In genomic region chr11:18882315-18882714, GRCm38 (mm10) we compare ENCODE assay signal across 23 mouse cellular contexts.
A peak's percentile ranks its signal among the peaks of the same experiment; 100 is the strongest.
DNase-seq lines count a peak whose midpoint lies in the region; ATAC-seq lines count a peak whose summit lies in the region.
"Had no signal": no experiment of that assay in that cellular context is flagged by ENCODE, and none has a peak within 500 bp of the region (broad histone marks: within the 10 kb centered on the region; RNA-seq: fewer than 3 reads in every experiment).

No protein-coding gene starts in this region.

- 48% methylated on average over 5 of the region's 5 CpGs for WGBS in neural tube, embryonic 11.5 days
- 23% methylated on average over 5 of the region's 5 CpGs for WGBS in midbrain, embryonic 14.5 days
- WGBS in stomach, embryonic 16.5 days, result 75% methylated on average over 5 of the region's 5 CpGs

- H3K36me3 ChIP-seq in neural tube, embryonic 11.5 days (ENCODE audit: control insufficient read depth, insufficient read depth, low read length), result no peaks in the 10 kb centered on the region
- no peaks in the 10 kb centered on the region for H3K36me3 ChIP-seq in midbrain, embryonic 14.5 days (ENCODE audit: control insufficient read depth, insufficient read depth, low read length)
- H3K36me3 ChIP-seq in stomach, embryonic 16.5 days (ENCODE audit: control insufficient read depth, insufficient read depth, low read length), result 0 out of 2 replicates have a peak, but pooled peaks cover 4% of the 10 kb centered on the region
- H3K36me3 ChIP-seq: forebrain, embryonic 12.5 days; limb, embryonic 15.5 days; stomach, embryonic 15.5 days had no signal

- ATAC-seq in neural tube, embryonic 11.5 days (ENCODE audit: insufficient read depth, low FRiP score, low TSS enrichment), result no peak
- ATAC-seq in midbrain, embryonic 14.5 days (ENCODE audit: low FRiP score, low TSS enrichment), result no peak
- ATAC-seq in stomach, embryonic 16.5 days (ENCODE audit: insufficient read depth, low FRiP score), result no peak
- ATAC-seq: activated CD4-positive, CD25-positive, alpha-beta regulatory T cell, adult 4 months; CD4-positive, CD25-positive, alpha-beta regulatory T cell, adult 4 months; intestine, postnatal 0 days had no signal

- no peak overlapping the region for H3K4me2 ChIP-seq in neural tube, embryonic 11.5 days (ENCODE audit: low read depth)
- no peak overlapping the region for H3K4me2 ChIP-seq in midbrain, embryonic 14.5 days (ENCODE audit: low read length)
- no peak overlapping the region for H3K4me2 ChIP-seq in stomach, embryonic 16.5 days (ENCODE audit: low read depth, low read length)
- H3K4me2 ChIP-seq: forebrain, embryonic 12.5 days; limb, embryonic 15.5 days; stomach, embryonic 15.5 days had no signal

- no peak overlapping the region for H3K4me3 ChIP-seq in neural tube, embryonic 11.5 days (ENCODE audit: low read depth, low read length)
- no peak overlapping the region for H3K4me3 ChIP-seq in midbrain, embryonic 14.5 days (replicated peaks; ENCODE audit: low read depth, low read length)
- no peak overlapping the region for H3K4me3 ChIP-seq in stomach, embryonic 16.5 days (replicated peaks; ENCODE audit: low read length)
- H3K4me3 ChIP-seq: forebrain, embryonic 12.5 days; layer of hippocampus, adult 2 months; limb, embryonic 15.5 days; megakaryocyte, embryonic 14.5 days; stomach, embryonic 15.5 days had no signal

- peaks cover 57% of the 10 kb centered on the region for H3K4me1 ChIP-seq in neural tube, embryonic 11.5 days (ENCODE audit: control insufficient read depth, insufficient read depth, low read length)
- peaks cover 46% of the 10 kb centered on the region for H3K4me1 ChIP-seq in midbrain, embryonic 14.5 days (ENCODE audit: control insufficient read depth, insufficient read depth, low read length)
- peaks cover 33% of the 10 kb centered on the region for H3K4me1 ChIP-seq in stomach, embryonic 16.5 days (ENCODE audit: control insufficient read depth, insufficient read depth, low read length)

- H3K9me3 ChIP-seq in neural tube, embryonic 11.5 days (ENCODE audit: control insufficient read depth, low read length), result no peaks in the 10 kb centered on the region
- H3K9me3 ChIP-seq in midbrain, embryonic 14.5 days (ENCODE audit: control insufficient read depth, low read length), result no peaks in the 10 kb centered on the region
- no peaks in the 10 kb centered on the region for H3K9me3 ChIP-seq in stomach, embryonic 16.5 days (replicated peaks; ENCODE audit: control insufficient read depth, low read length)
- H3K9me3 ChIP-seq: forebrain, embryonic 12.5 days; limb, embryonic 15.5 days; megakaryocyte, embryonic 14.5 days; stomach, embryonic 15.5 days had no signal

- no peaks in the 10 kb centered on the region for H3K27me3 ChIP-seq in neural tube, embryonic 11.5 days (ENCODE audit: control insufficient read depth, insufficient read depth, low read length)
- H3K27me3 ChIP-seq in midbrain, embryonic 14.5 days (ENCODE audit: control insufficient read depth, insufficient read depth, low read length), result no peaks in the 10 kb centered on the region
- no peaks in the 10 kb centered on the region for H3K27me3 ChIP-seq in stomach, embryonic 16.5 days (ENCODE audit: control insufficient read depth, insufficient read depth, low read length)
- H3K27me3 ChIP-seq: megakaryocyte, embryonic 14.5 days; stomach, embryonic 15.5 days had no signal

- H3K9ac ChIP-seq in neural tube, embryonic 11.5 days (ENCODE audit: low read length), result no peak overlapping the region
- H3K9ac ChIP-seq in midbrain, embryonic 14.5 days (replicated peaks; ENCODE audit: low read length), result no peak overlapping the region
- H3K9ac ChIP-seq in stomach, embryonic 16.5 days (ENCODE audit: low read length), result no peak overlapping the region
- H3K9ac ChIP-seq: forebrain, embryonic 12.5 days; limb, embryonic 15.5 days; stomach, embryonic 15.5 days had no signal

- peak; percentile 20 for DNase-seq in embryo, embryonic 11 days
- DNase-seq in embryo, embryonic 9.5 days (ENCODE audit: extremely low spot score), result no peak
- DNase-seq in neural tube, embryonic 11.5 days (ENCODE audit: low spot score), result peak; percentile 20
- DNase-seq in neural tube, embryonic 10.5 days (ENCODE audit: extremely low spot score, low spot score), result no peak
- peak; percentile 34 for DNase-seq in midbrain, embryonic 14.5 days
- DNase-seq in frontal cortex, postnatal 14 days (ENCODE audit: low spot score in 2 of 2), result no peak
- no peak for DNase-seq in kidney, postnatal 4 days
- DNase-seq: adrenal gland, postnatal 10 days; cerebellum, adult 11 months; cerebellum, postnatal 10 days; gastrocnemius, postnatal 36 days; kidney, postnatal 10 days; lung, postnatal 10 days; right cerebral cortex, postnatal 25 days had no signal

- H3K27ac ChIP-seq in neural tube, embryonic 11.5 days (ENCODE audit: low read depth, low read length), result 0 out of 2 replicates have a peak overlapping the region, but pooled peaks have one; percentile 9
- H3K27ac ChIP-seq in midbrain, embryonic 14.5 days (replicated peaks; ENCODE audit: low read depth, low read length), result peak overlapping the region; percentile 63
- peak overlapping the region; percentile 8; the same call in 1 of the 2 replicates for H3K27ac ChIP-seq in stomach, embryonic 16.5 days (ENCODE audit: low read length)
- H3K27ac ChIP-seq: layer of hippocampus, adult 2 months; limb, embryonic 15.5 days had no signal

Comparison
In these comparisons a context has a peak if more than half of its experiments do, and no peak if none do; other contexts are left out.
1. DNase-seq: peak in embryo, embryonic 11 days (single experiment), neural tube, embryonic 11.5 days (single experiment) and midbrain, embryonic 14.5 days (single experiment); none in embryo, embryonic 9.5 days (single experiment), neural tube, embryonic 10.5 days (single experiment), frontal cortex, postnatal 14 days (0 of 2) and kidney, postnatal 4 days (0 of 2).
2. H3K27ac ChIP-seq: peak in every context shown above with its lines; median percentile 63 in midbrain, embryonic 14.5 days; 9 in neural tube, embryonic 11.5 days; 8 in stomach, embryonic 16.5 days.